Mouse (Mus musculus): ENCODE results near the gene Btbd35f26. TPM values are rescaled to one million over a fixed set of nuclear protein-coding genes. Genes with fewer than 3 reads are reported as not detected.
"Not testable (repeated sequence)": the region's sequence is repeated elsewhere in the genome, so short reads cannot be mapped to it uniquely, and the experiment has no call there.

Btbd35f26 gene
- not detected in 2 replicates for polyA plus RNA-seq (2014; fragmentation: Nextera tagmentation; extraction: Ambion mirVana)

DNA sequence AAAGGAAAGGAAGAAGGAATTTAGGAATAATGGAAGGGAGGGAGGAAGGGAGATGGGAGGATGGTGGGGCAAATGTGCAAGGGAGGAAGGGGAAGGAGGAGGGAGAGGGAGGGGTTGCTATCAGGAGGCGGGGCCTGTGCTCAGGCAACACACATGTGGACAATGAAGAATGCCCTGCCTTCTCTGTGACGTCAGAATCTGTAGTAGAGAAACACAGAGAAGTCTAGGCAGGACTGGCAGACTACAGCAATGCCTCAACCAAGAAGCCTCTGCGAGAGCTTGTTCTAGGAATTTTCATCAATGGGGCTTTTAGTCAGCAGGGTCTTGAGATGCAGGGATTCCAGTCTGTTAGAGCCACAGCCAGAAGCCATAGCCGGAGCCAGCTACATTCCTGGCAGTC lies at the start of gene Btbd35f26:
Gene Btbd35f26 (plus strand): TSS at position 301 of the 400 bp plus-strand sequence.
- WGBS = no CpG with 5 or more reads among the region's 4 CpGs
- H3K36me3 ChIP-seq (replicated peaks; ENCODE audit: control insufficient read depth, insufficient read depth); H3K9me3 ChIP-seq (ENCODE audit: control insufficient read depth, low read length); ATAC-seq (ENCODE audit: low FRiP score); H3K27ac ChIP-seq; H3K9ac ChIP-seq; H3K4me3 ChIP-seq (replicated peaks; ENCODE audit: low read length); H3K27me3 ChIP-seq (ENCODE audit: control insufficient read depth, insufficient read depth, low read length); H3K4me2 ChIP-seq (replicated peaks); DNase-seq (ENCODE audit: low spot score); H3K4me1 ChIP-seq (replicated peaks; ENCODE audit: control insufficient read depth, insufficient read depth, low read length): not testable (repeated sequence)

- not testable (repeated sequence) for H3K36me3 ChIP-seq (replicated peaks; ENCODE audit: control insufficient read depth, insufficient read depth); H3K27me3 ChIP-seq (ENCODE audit: control insufficient read depth, insufficient read depth, low read length); H3K9me3 ChIP-seq (ENCODE audit: control insufficient read depth, low read length); ATAC-seq (ENCODE audit: low FRiP score); H3K4me1 ChIP-seq (replicated peaks; ENCODE audit: control insufficient read depth, insufficient read depth, low read length); DNase-seq (ENCODE audit: low spot score); H3K4me2 ChIP-seq (replicated peaks); H3K27ac ChIP-seq; H3K4me3 ChIP-seq (replicated peaks; ENCODE audit: low read length); H3K9ac ChIP-seq
- 90% methylated on average over 1 of the region's 4 CpGs for WGBS
Observed at GRCm38 (mm10) chrX:31341924-31342323, 5.7 kb downstream of the Btbd35f26 start.

GRCm38 (mm10) chrX:31383818-31384217 lies 47.6 kb downstream of the Btbd35f26 start, which contains the start of gene Btbd35f19:
Btbd35f19 (minus strand) TSS chrX:31383918.
- not testable (repeated sequence) for H3K9me3 ChIP-seq (ENCODE audit: control insufficient read depth, low read length); H3K4me1 ChIP-seq (replicated peaks; ENCODE audit: control insufficient read depth, insufficient read depth, low read length); H3K27me3 ChIP-seq (ENCODE audit: control insufficient read depth, insufficient read depth, low read length); DNase-seq (ENCODE audit: low spot score); H3K27ac ChIP-seq; H3K4me3 ChIP-seq (replicated peaks; ENCODE audit: low read length); H3K9ac ChIP-seq; ATAC-seq (ENCODE audit: low FRiP score); H3K36me3 ChIP-seq (replicated peaks; ENCODE audit: control insufficient read depth, insufficient read depth); H3K4me2 ChIP-seq (replicated peaks)
- WGBS = no CpG with 5 or more reads among the region's 4 CpGs

Other genes starting within 250 kb of the Btbd35f26 start
- not detected in 2 replicates for gene Btbd35f29, start 218.8 kb upstream of the Btbd35f26 start, polyA plus RNA-seq (2014; fragmentation: Nextera tagmentation; extraction: Ambion mirVana)
- gene Spin2f, start 82.6 kb upstream of the Btbd35f26 start, polyA plus RNA-seq (2014; fragmentation: Nextera tagmentation; extraction: Ambion mirVana) = not detected in 2 replicates
- not detected in 2 replicates for gene Btbd35f19, start 47.5 kb downstream of the Btbd35f26 start, polyA plus RNA-seq (2014; fragmentation: Nextera tagmentation; extraction: Ambion mirVana)
- not detected in 2 replicates for gene Gm21883, start 237.8 kb downstream of the Btbd35f26 start, polyA plus RNA-seq (2014; fragmentation: Nextera tagmentation; extraction: Ambion mirVana)

Data from hindbrain, embryonic 14.5 days (tissue).